ENCODE assay signal across 21 mouse cellular contexts in the genomic region with DNA sequence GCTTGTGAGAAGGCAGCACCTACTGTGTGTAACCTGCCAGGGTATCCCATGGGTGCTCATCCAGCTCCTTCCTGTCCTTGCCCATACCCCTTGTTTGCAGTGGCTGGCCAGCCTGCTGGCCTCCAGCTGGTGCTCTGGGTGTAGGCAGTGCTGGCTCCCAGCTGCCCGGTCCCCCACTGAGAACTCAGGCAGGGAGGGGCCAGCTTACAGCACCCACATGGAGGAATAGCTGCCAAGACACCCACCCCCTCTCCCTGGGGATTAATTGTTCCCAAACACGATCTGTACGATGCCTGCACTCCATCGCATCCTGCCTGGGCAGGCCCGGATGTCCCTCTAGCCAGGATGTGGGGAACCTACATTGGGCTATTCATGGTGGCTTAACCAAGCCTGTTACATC. TPM values are rescaled to one million over a fixed set of nuclear protein-coding genes. Genes with fewer than 3 reads are reported as not detected.
DNase-seq lines count a peak whose midpoint lies in the region; ATAC-seq lines count a peak whose summit lies in the region.
"Had no signal": no experiment of that assay in that cellular context is flagged by ENCODE, and none has a peak within 500 bp of the region (broad histone marks: within the 10 kb centered on the region; RNA-seq: fewer than 3 reads in every experiment).

No protein-coding gene starts in this region.

- H3K4me3 ChIP-seq in heart, embryonic 14.5 days (ENCODE audit: control insufficient read depth in 1 of 2, insufficient read depth in 1 of 2, low read depth in 1 of 2, low read length in 2 of 2) = no peak overlapping the region
- no peak overlapping the region for H3K4me3 ChIP-seq in midbrain, embryonic 11.5 days (ENCODE audit: low read depth, low read length)
- no peak overlapping the region for H3K4me3 ChIP-seq in midbrain, embryonic 13.5 days (replicated peaks)
- H3K4me3 ChIP-seq: erythroblast, embryonic 14.5 days; gastrocnemius, adult 2 months; hindbrain, embryonic 13.5 days; intestine, embryonic 15.5 days had no signal

- no peaks in the 10 kb centered on the region for H3K9me3 ChIP-seq in heart, embryonic 14.5 days (ENCODE audit: control insufficient read depth, low read length)
- no peaks in the 10 kb centered on the region for H3K9me3 ChIP-seq in midbrain, embryonic 11.5 days (ENCODE audit: control insufficient read depth, low read length)
- H3K9me3 ChIP-seq in midbrain, embryonic 13.5 days = no peaks in the 10 kb centered on the region
- H3K9me3 ChIP-seq: hindbrain, embryonic 13.5 days; intestine, embryonic 15.5 days had no signal

- H3K9ac ChIP-seq in heart, embryonic 14.5 days (ENCODE audit: low read length) = no peak overlapping the region
- H3K9ac ChIP-seq in midbrain, embryonic 11.5 days (ENCODE audit: low read length) = no peak overlapping the region
- no peak overlapping the region for H3K9ac ChIP-seq in midbrain, embryonic 13.5 days (replicated peaks)
- H3K9ac ChIP-seq: hindbrain, embryonic 13.5 days; intestine, embryonic 15.5 days had no signal

- H3K27me3 ChIP-seq in heart, embryonic 14.5 days (ENCODE audit: control insufficient read depth, insufficient read depth, low read length) = no peaks in the 10 kb centered on the region
- no peaks in the 10 kb centered on the region for H3K27me3 ChIP-seq in midbrain, embryonic 11.5 days (ENCODE audit: control insufficient read depth, insufficient read depth, low read length)
- no peaks in the 10 kb centered on the region for H3K27me3 ChIP-seq in midbrain, embryonic 13.5 days
- H3K27me3 ChIP-seq: hindbrain, embryonic 13.5 days; intestine, embryonic 15.5 days had no signal

- DNase-seq in heart, postnatal 10 days = no peak
- peak; percentile 0 for DNase-seq in midbrain, embryonic 11.5 days (ENCODE audit: low spot score, missing footprints)
- peak; percentile 65 for DNase-seq in layer of hippocampus, adult 9-11 months
- peak; percentile 72 for DNase-seq in lung, postnatal 36 days
- no peak for DNase-seq in liver
- DNase-seq in embryo, embryonic 11 days = no peak
- DNase-seq: adrenal gland, adult 8-10 months; B cell, adult 2 months; cerebellum, adult 11 months; cerebellum, postnatal 25 days; gastrocnemius, adult 2 months; heart, adult 18-20 months; thymus, adult 18-20 months had no signal

- WGBS in heart, embryonic 14.5 days = 72% methylated on average over 5 of the region's 5 CpGs
- WGBS in midbrain, embryonic 11.5 days = 80% methylated on average over 5 of the region's 5 CpGs
- 78% methylated on average over 5 of the region's 5 CpGs for WGBS in midbrain, embryonic 13.5 days

- peaks cover 12% of the 10 kb centered on the region; the same call in 1 of the 2 replicates for H3K36me3 ChIP-seq in heart, embryonic 14.5 days (ENCODE audit: control insufficient read depth, insufficient read depth, low read length)
- no peaks in the 10 kb centered on the region for H3K36me3 ChIP-seq in midbrain, embryonic 11.5 days (ENCODE audit: control insufficient read depth, insufficient read depth, low read length)
- H3K36me3 ChIP-seq in midbrain, embryonic 13.5 days = no peaks in the 10 kb centered on the region
- H3K36me3 ChIP-seq: hindbrain, embryonic 13.5 days; intestine, embryonic 15.5 days had no signal

- intact Hi-C loops in heart, postnatal 10 days (cut with DNase I) = no loop called here

- H3K27ac ChIP-seq in heart, embryonic 14.5 days (replicated peaks in 1 of 2; ENCODE audit: control insufficient read depth in 1 of 2, insufficient read depth in 1 of 2, low read depth in 2 of 2, low read length in 2 of 2) = no peak overlapping the region
- H3K27ac ChIP-seq in midbrain, embryonic 11.5 days (ENCODE audit: low read depth, low read length) = no peak overlapping the region
- no peak overlapping the region for H3K27ac ChIP-seq in midbrain, embryonic 13.5 days
- H3K27ac ChIP-seq: gastrocnemius, adult 2 months; hindbrain, embryonic 13.5 days; intestine, embryonic 15.5 days had no signal

- ATAC-seq in heart, embryonic 14.5 days (ENCODE audit: insufficient number of reproducible peaks, insufficient read depth, low FRiP score, low read depth) = peak; percentile 23; the same call in 1 of the 2 replicates
- no peak for ATAC-seq in midbrain, embryonic 11.5 days (ENCODE audit: low FRiP score)
- no peak for ATAC-seq in midbrain, embryonic 13.5 days
- ATAC-seq: forebrain, embryonic 16.5 days; intestine, embryonic 15.5 days; midbrain, embryonic 16.5 days had no signal

- H3K4me2 ChIP-seq in heart, embryonic 14.5 days (ENCODE audit: low read length) = no peak overlapping the region
- no peak overlapping the region for H3K4me2 ChIP-seq in midbrain, embryonic 11.5 days
- H3K4me2 ChIP-seq in midbrain, embryonic 13.5 days (replicated peaks) = no peak overlapping the region
- H3K4me2 ChIP-seq: hindbrain, embryonic 13.5 days; intestine, embryonic 15.5 days had no signal

- peaks cover 4% of the 10 kb centered on the region in 2 experiments; a peak in 2 of 4 replicates for H3K4me1 ChIP-seq in heart, embryonic 14.5 days (ENCODE audit: control insufficient read depth in 2 of 2, insufficient read depth in 2 of 2, low read length in 2 of 2)
- H3K4me1 ChIP-seq in midbrain, embryonic 11.5 days (ENCODE audit: control insufficient read depth, insufficient read depth, low read length) = no peaks in the 10 kb centered on the region
- H3K4me1 ChIP-seq in midbrain, embryonic 13.5 days (replicated peaks) = no peaks in the 10 kb centered on the region
- H3K4me1 ChIP-seq: hindbrain, embryonic 13.5 days; intestine, embryonic 15.5 days had no signal

RNA-seq across cellular contexts. Expression of a gene that starts 13.1 kb away (rescaled TPM):
- 202 and 337 TPM in 2 replicates for polyA plus RNA-seq in heart, embryonic 14.5 days (2014; fragmentation: Nextera tagmentation; extraction: Ambion mirVana)
- 100 to 1,000 TPM; 610 to 981 TPM for total RNA-seq in heart, postnatal 10 days (2021)
- 1.1 and 2.0 TPM in 2 replicates for polyA plus RNA-seq in midbrain, embryonic 11.5 days (2014; fragmentation: Nextera tagmentation; extraction: Ambion mirVana)
- 2.1 and 2.6 TPM in 2 replicates for polyA plus RNA-seq in midbrain, embryonic 13.5 days (2015; fragmentation: Nextera tagmentation; extraction: Ambion mirVana)
- total RNA-seq: megakaryocyte progenitor cell, adult 5-6 weeks had no signal
- polyA plus RNA-seq: erythroblast, embryonic 14.5 days had no signal

RNA-seq across cellular contexts. Expression of a gene that starts 45.7 kb away (rescaled TPM):
- polyA plus RNA-seq in heart, embryonic 14.5 days (2014; fragmentation: Nextera tagmentation; extraction: Ambion mirVana) = 3.6 TPM in 2 replicates
- 10 to 100 TPM; 10.0 to 11.4 TPM for total RNA-seq in heart, postnatal 10 days (2021)
- polyA plus RNA-seq in midbrain, embryonic 11.5 days (2014; fragmentation: Nextera tagmentation; extraction: Ambion mirVana) = 8.4 and 9.1 TPM in 2 replicates
- 17.5 and 20.8 TPM in 2 replicates for polyA plus RNA-seq in midbrain, embryonic 13.5 days (2015; fragmentation: Nextera tagmentation; extraction: Ambion mirVana)

Comparison
In these comparisons a context has a peak if more than half of its experiments do, and no peak if none do; other contexts are left out.
1. DNase-seq: peak in midbrain, embryonic 11.5 days (single experiment), layer of hippocampus, adult 9-11 months (single experiment) and lung, postnatal 36 days (single experiment); none in heart, postnatal 10 days (0 of 2), liver (single experiment) and embryo, embryonic 11 days (single experiment).
2. RNA of a gene that starts 13.1 kb away (polyA plus RNA-seq): 202 to 337 TPM in heart, embryonic 14.5 days; 2.1 to 2.6 TPM in midbrain, embryonic 13.5 days and 1.1 to 2.0 TPM in midbrain, embryonic 11.5 days; every median in the first group is over 10 times any median in the second.